Mouse (Mus musculus): ENCODE measurements around the gene Elmo3.

The Elmo3 gene

GRCm38 (mm10) chr8:105330325-105330724 lies 24.9 kb downstream of the Elmo3 start:
- DNase-seq = peak in 1 of 2 experiments; percentile 12

- DNase-seq = no peak
Measured at GRCm38 (mm10) chr8:105331469-105331868, 26.1 kb downstream of the Elmo3 start.

GRCm38 (mm10) chr8:105331931-105332330 lies 26.5 kb downstream of the Elmo3 start:
- no peak for DNase-seq

GRCm38 (mm10) chr8:105332523-105332922 lies 27.1 kb downstream of the Elmo3 start:
- DNase-seq = no peak

GRCm38 (mm10) chr8:105336373-105337130 lies 31.2 kb downstream of the Elmo3 start:
- peak; percentile 47 to 60 for DNase-seq

- DNase-seq = no peak
Measured at GRCm38 (mm10) chr8:105338992-105339391, 33.6 kb downstream of the Elmo3 start.

GRCm38 (mm10) chr8:105339886-105340635 lies 34.7 kb downstream of the Elmo3 start:
- no peak for DNase-seq

GRCm38 (mm10) chr8:105341399-105341798 lies 36.0 kb downstream of the Elmo3 start:
- DNase-seq = peak; percentile 49 to 65

GRCm38 (mm10) chr8:105342768-105343167 lies 37.4 kb downstream of the Elmo3 start:
- no peak for DNase-seq

- DNase-seq = no peak
Measured at GRCm38 (mm10) chr8:105343791-105344574, 38.6 kb downstream of the Elmo3 start.

GRCm38 (mm10) chr8:105345061-105345975 lies 39.9 kb downstream of the Elmo3 start:
- peak in 1 of 2 experiments; percentile 53 for DNase-seq

GRCm38 (mm10) chr8:105346611-105347427 lies 41.4 kb downstream of the Elmo3 start:
- peak; percentile 77 to 85 for DNase-seq

GRCm38 (mm10) chr8:105347428-105348221 lies 42.2 kb downstream of the Elmo3 start, which contains the start of gene Fhod1:
Gene Fhod1, minus strand, starts transcription at chr8:105347953.
- DNase-seq = peak; percentile 96 to 98

- peak; percentile 74 to 80 for DNase-seq
Measured at GRCm38 (mm10) chr8:105348450-105349095, 43.2 kb downstream of the Elmo3 start, which contains the start of gene Slc9a5. Gene Slc9a5, plus strand, starts transcription at chr8:105348843.

GRCm38 (mm10) chr8:105349096-105349771 lies 43.8 kb downstream of the Elmo3 start:
- DNase-seq = peak; percentile 50 to 54

- DNase-seq = no peak
Measured at GRCm38 (mm10) chr8:105350186-105350585, 44.8 kb downstream of the Elmo3 start.

- no peak for DNase-seq
Measured at GRCm38 (mm10) chr8:105353583-105354135, 48.3 kb downstream of the Elmo3 start.

GRCm38 (mm10) chr8:105354549-105354948 lies 49.1 kb downstream of the Elmo3 start:
- no peak for DNase-seq
